Mouse (Mus musculus): ENCODE results near the gene Abhd4.

Abhd4 gene

GRCm38 (mm10) chr14:54253741-54254291, at the start of gene Abhd4, which contains the start of gene Dad1:
Abhd4 (plus strand) TSS chr14:54254188.
Dad1 (minus strand) TSS chr14:54254104.
- DNase-seq (ENCODE audit: extremely low spot score), result peak; percentile 94

- no peak for DNase-seq (ENCODE audit: extremely low spot score)
Observed at GRCm38 (mm10) chr14:54204311-54204710, 49.7 kb upstream of the Abhd4 start.

GRCm38 (mm10) chr14:54204786-54205185, 49.2 kb upstream of the Abhd4 start:
- no peak for DNase-seq (ENCODE audit: extremely low spot score)

GRCm38 (mm10) chr14:54205904-54206303, 48.1 kb upstream of the Abhd4 start:
- DNase-seq (ENCODE audit: extremely low spot score), result no peak

GRCm38 (mm10) chr14:54206309-54206708, 47.7 kb upstream of the Abhd4 start:
- DNase-seq (ENCODE audit: extremely low spot score), result no peak

GRCm38 (mm10) chr14:54206750-54207550, 47.0 kb upstream of the Abhd4 start:
- no peak for DNase-seq (ENCODE audit: extremely low spot score)

GRCm38 (mm10) chr14:54207924-54208323, 46.1 kb upstream of the Abhd4 start:
- no peak for DNase-seq (ENCODE audit: extremely low spot score)

GRCm38 (mm10) chr14:54208741-54209140, 45.2 kb upstream of the Abhd4 start:
- no peak for DNase-seq (ENCODE audit: extremely low spot score)

GRCm38 (mm10) chr14:54209932-54210331, 44.1 kb upstream of the Abhd4 start:
- no peak for DNase-seq (ENCODE audit: extremely low spot score)

GRCm38 (mm10) chr14:54210401-54210800, 43.6 kb upstream of the Abhd4 start:
- no peak for DNase-seq (ENCODE audit: extremely low spot score)

- DNase-seq (ENCODE audit: extremely low spot score), result no peak
Observed at GRCm38 (mm10) chr14:54211199-54211598, 42.8 kb upstream of the Abhd4 start.

- no peak for DNase-seq (ENCODE audit: extremely low spot score)
Observed at GRCm38 (mm10) chr14:54211755-54212154, 42.2 kb upstream of the Abhd4 start.

GRCm38 (mm10) chr14:54213734-54214133, 40.3 kb upstream of the Abhd4 start:
- no peak for DNase-seq (ENCODE audit: extremely low spot score)

GRCm38 (mm10) chr14:54214477-54214876, 39.5 kb upstream of the Abhd4 start:
- DNase-seq (ENCODE audit: extremely low spot score), result no peak

- DNase-seq (ENCODE audit: extremely low spot score), result no peak
Observed at GRCm38 (mm10) chr14:54214901-54215300, 39.1 kb upstream of the Abhd4 start.

- DNase-seq (ENCODE audit: extremely low spot score), result no peak
Observed at GRCm38 (mm10) chr14:54216126-54216525, 37.9 kb upstream of the Abhd4 start.

GRCm38 (mm10) chr14:54218233-54218632, 35.8 kb upstream of the Abhd4 start:
- no peak for DNase-seq (ENCODE audit: extremely low spot score)

GRCm38 (mm10) chr14:54218721-54219120, 35.3 kb upstream of the Abhd4 start:
- no peak for DNase-seq (ENCODE audit: extremely low spot score)

- no peak for DNase-seq (ENCODE audit: extremely low spot score)
Observed at GRCm38 (mm10) chr14:54219256-54219655, 34.7 kb upstream of the Abhd4 start.

GRCm38 (mm10) chr14:54219849-54220248, 34.1 kb upstream of the Abhd4 start:
- DNase-seq (ENCODE audit: extremely low spot score), result no peak

GRCm38 (mm10) chr14:54220726-54221494, 33.1 kb upstream of the Abhd4 start:
- no peak for DNase-seq (ENCODE audit: extremely low spot score)

- DNase-seq (ENCODE audit: extremely low spot score), result no peak
Observed at GRCm38 (mm10) chr14:54221641-54222040, 32.3 kb upstream of the Abhd4 start.

GRCm38 (mm10) chr14:54222289-54222727, 31.7 kb upstream of the Abhd4 start:
- DNase-seq (ENCODE audit: extremely low spot score), result no peak
